Mouse (Mus musculus) heart, postnatal 0 days (tissue): ENCODE measurements around the gene Rps2.

Experiments used
- CTCF ChIP-seq: IDR thresholded peaks from 2 replicates; pipeline ENCODE4 v1.5.1; 2016; ENCODE audit warnings: antibody characterized with exemption, control low read depth, low read depth
- EP300 ChIP-seq: IDR thresholded peaks from 2 replicates; pipeline ENCODE4 v1.6.1; 2016; ENCODE audit warnings: antibody characterized with exemption, low read depth

- TF ChIP-seq EP300 (no peak), CTCF (no peak)
These were observed 19.4 kb downstream of the Rps2 start for GRCm38 (mm10) chr17:24737135-24737810.
